Mouse (Mus musculus) frontal cortex, adult 2 months (tissue): Measurements from ENCODE around the gene Actn3. TPM values are rescaled to one million over a fixed set of nuclear protein-coding genes. Genes with fewer than 3 reads are reported as not detected.
"Not testable (repeated sequence)": the region's sequence is repeated elsewhere in the genome, so short reads cannot be mapped to it uniquely, and the experiment has no call there.

Experiments
- DNase-seq, 2 experiments: peaks; one replicate each; pipeline ENCODE4 v3.0.0; 2022; ENCODE audit warnings: low spot score in 1 of 2; ENCODE audit errors: extremely low spot score in 1 of 2
- polyA plus RNA-seq: library from polyadenylated mRNA; depleted of rRNA; stranded (reverse); fragments of >200 nt; gene quantifications from 2 replicates; pipeline ENCODE4 v1.2.3, GENCODE M21; 2012; rRNA removed

Actn3 gene
- polyA plus RNA-seq, 1 experiment: 0.76 TPM

- no peak for DNase-seq
Observed at GRCm38 (mm10) chr19:4817182-4817835, 60.4 kb downstream of the Actn3 start.

- no peak for DNase-seq
Observed at GRCm38 (mm10) chr19:4813015-4813414, 64.7 kb downstream of the Actn3 start.

- not testable (repeated sequence) for DNase-seq
Observed at GRCm38 (mm10) chr19:4812334-4812949, 65.3 kb downstream of the Actn3 start.

- DNase-seq: no peak
Observed at GRCm38 (mm10) chr19:4811909-4812242, 65.8 kb downstream of the Actn3 start.

Other genes starting within 250 kb of the Actn3 start
- 3.9 and 4.5 TPM in 2 replicates for gene Gm960, start 179.2 kb downstream of the Actn3 start, polyA plus RNA-seq
- gene Sptbn2, start 166.7 kb downstream of the Actn3 start, polyA plus RNA-seq: 186 and 200 TPM in 2 replicates
- 24.3 and 25.3 TPM in 2 replicates for gene Rbm4b, start 121.4 kb downstream of the Actn3 start, polyA plus RNA-seq
- gene Rbm4, start 84.0 kb downstream of the Actn3 start, polyA plus RNA-seq: 64.7 and 65.5 TPM in 2 replicates
- gene Gm21992, start 66.3 kb downstream of the Actn3 start, polyA plus RNA-seq: 15.3 and 16.3 TPM in 2 replicates
- gene Rbm14, start 66.3 kb downstream of the Actn3 start, polyA plus RNA-seq: 26.8 and 28.0 TPM in 2 replicates
- gene Ccs, start 38.6 kb downstream of the Actn3 start, polyA plus RNA-seq: 52.4 and 58.4 TPM in 2 replicates
- 1.6 and 1.9 TPM in 2 replicates for gene Ccdc87, start 38.5 kb downstream of the Actn3 start, polyA plus RNA-seq
- 138 and 145 TPM in 2 replicates for gene Ctsf, start 22.8 kb downstream of the Actn3 start, polyA plus RNA-seq
- 40.9 and 41.3 TPM in 2 replicates for gene Zdhhc24, start 759 bp upstream of the Actn3 start, polyA plus RNA-seq
- 32.7 and 36.4 TPM in 2 replicates for gene Bbs1, start 28.7 kb upstream of the Actn3 start, polyA plus RNA-seq
- gene Dpp3, start 50.4 kb upstream of the Actn3 start, polyA plus RNA-seq: 45.7 and 46.2 TPM in 2 replicates
- 13.7 and 15.0 TPM in 2 replicates for gene Peli3, start 65.2 kb upstream of the Actn3 start, polyA plus RNA-seq
- gene Mrpl11, start 84.2 kb upstream of the Actn3 start, polyA plus RNA-seq: 52.3 and 64.9 TPM in 2 replicates
- gene Npas4, start 112.4 kb upstream of the Actn3 start, polyA plus RNA-seq: 19.8 and 36.8 TPM in 2 replicates
- gene Slc29a2, start 146.0 kb upstream of the Actn3 start, polyA plus RNA-seq: 23.2 and 26.5 TPM in 2 replicates
- 96.1 and 97.4 TPM in 2 replicates for gene B4gat1, start 160.9 kb upstream of the Actn3 start, polyA plus RNA-seq
- gene AC124502.3, start 161.0 kb upstream of the Actn3 start, polyA plus RNA-seq: 4.4 and 5.4 TPM in 2 replicates
- 32.4 and 32.5 TPM in 2 replicates for gene Brms1, start 163.4 kb upstream of the Actn3 start, polyA plus RNA-seq
- 59.9 and 70.6 TPM in 2 replicates for gene Rin1, start 172.6 kb upstream of the Actn3 start, polyA plus RNA-seq
- 5.2 and 5.7 TPM in 2 replicates for gene Cd248, start 190.2 kb upstream of the Actn3 start, polyA plus RNA-seq
- 106 and 122 TPM in 2 replicates for gene Tmem151a, start 207.6 kb upstream of the Actn3 start, polyA plus RNA-seq
- gene Yif1a, start 210.6 kb upstream of the Actn3 start, polyA plus RNA-seq: 44.7 and 45.1 TPM in 2 replicates
- 383 and 422 TPM in 2 replicates for gene Cnih2, start 220.6 kb upstream of the Actn3 start, polyA plus RNA-seq
- 190 and 208 TPM in 2 replicates for gene Rab1b, start 229.2 kb upstream of the Actn3 start, polyA plus RNA-seq
- 183 and 187 TPM in 2 replicates for gene Klc2, start 240.7 kb upstream of the Actn3 start, polyA plus RNA-seq